Mouse (Mus musculus): ENCODE measurements around the gene Shroom1. TPM values are rescaled to one million over a fixed set of nuclear protein-coding genes. Genes with fewer than 3 reads are reported as not detected.
"Not testable (repeated sequence)": the region's sequence is repeated elsewhere in the genome, so short reads cannot be mapped to it uniquely, and the experiment has no call there.

The Shroom1 gene
- 1.3 and 1.8 TPM in 2 replicates for polyA plus RNA-seq (2015; fragmentation: Nextera tagmentation; extraction: Ambion mirVana)

DNA sequence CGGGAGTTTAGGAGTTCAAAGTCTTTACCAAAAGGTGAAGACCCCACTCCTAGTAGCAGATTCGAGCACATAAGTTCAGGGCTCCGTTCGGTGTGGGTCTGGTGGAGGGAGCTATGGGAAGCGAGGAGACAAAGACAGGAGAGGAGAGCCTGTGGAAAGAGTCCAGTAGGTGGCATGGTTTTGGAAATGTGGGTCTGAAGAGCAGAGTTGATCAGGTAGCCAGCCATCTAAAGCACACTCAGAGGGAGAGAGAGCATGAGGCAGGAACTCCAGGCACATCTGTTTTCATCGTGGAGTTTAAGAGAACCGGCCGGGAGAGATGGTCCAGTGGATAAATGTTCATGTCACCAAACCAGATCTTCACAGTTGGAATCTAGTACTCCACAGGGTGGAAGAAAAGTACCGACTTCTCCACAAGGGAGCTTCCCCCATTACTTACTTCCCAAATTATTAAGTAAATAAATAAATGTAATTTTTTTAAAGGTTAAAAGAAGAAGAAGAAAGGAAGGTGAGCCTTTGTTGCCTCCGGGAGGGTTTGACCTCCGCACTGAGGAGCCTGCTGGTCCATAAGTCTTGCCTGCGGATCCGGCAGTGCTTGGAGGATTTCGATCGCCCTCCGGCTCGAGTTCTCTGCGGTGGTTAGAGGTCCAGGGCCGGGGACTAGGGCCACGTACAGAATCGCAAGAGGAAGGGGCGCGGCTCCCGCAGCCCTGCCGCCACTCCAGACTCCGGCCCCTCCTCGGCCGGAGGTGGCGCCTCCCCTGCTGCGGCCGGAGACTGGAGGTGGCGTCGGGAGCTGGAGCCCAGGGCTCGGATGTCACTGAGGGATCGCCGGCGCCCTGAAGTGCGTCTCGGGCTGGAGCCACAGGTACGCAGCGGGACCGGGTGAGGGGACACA lies at the start of gene Shroom1, which contains the start of gene Gm10447:
TSS of gene Shroom1 (plus strand) at position 732 of the 898 bp plus-strand sequence.
TSS of gene Gm10447 (minus strand) at position 637 of the 898 bp plus-strand sequence.
- ATAC-seq (replicated peaks; ENCODE audit: extremely low read depth, insufficient read depth, low FRiP score) = peak; percentile 92
- H3K9me3 ChIP-seq (replicated peaks; ENCODE audit: control insufficient read depth, low read length) = no peaks in the 10 kb centered on the region
- H3K4me3 ChIP-seq (ENCODE audit: low read length) = peak within 1 kb of the TSS; percentile 56
- H3K36me3 ChIP-seq (ENCODE audit: control insufficient read depth, insufficient read depth) = no peaks in the 10 kb centered on the region
- H3K4me2 ChIP-seq (ENCODE audit: low read depth, low read length) = peak within 1 kb of the TSS; percentile 69
- peaks cover 10% of the 10 kb centered on the region for H3K27me3 ChIP-seq (ENCODE audit: control insufficient read depth, insufficient read depth, low read length)
- 3% methylated on average over 42 of the region's 42 CpGs for WGBS
- H3K4me1 ChIP-seq (ENCODE audit: control insufficient read depth, insufficient read depth, low read length) = no peaks in the 10 kb centered on the region
- H3K9ac ChIP-seq (ENCODE audit: low read length) = peak within 1 kb of the TSS; percentile 78
- H3K27ac ChIP-seq (ENCODE audit: low read length) = 0 out of 2 replicates have a peak within 1 kb of the TSS, but pooled peaks have one; percentile 16

DNA sequence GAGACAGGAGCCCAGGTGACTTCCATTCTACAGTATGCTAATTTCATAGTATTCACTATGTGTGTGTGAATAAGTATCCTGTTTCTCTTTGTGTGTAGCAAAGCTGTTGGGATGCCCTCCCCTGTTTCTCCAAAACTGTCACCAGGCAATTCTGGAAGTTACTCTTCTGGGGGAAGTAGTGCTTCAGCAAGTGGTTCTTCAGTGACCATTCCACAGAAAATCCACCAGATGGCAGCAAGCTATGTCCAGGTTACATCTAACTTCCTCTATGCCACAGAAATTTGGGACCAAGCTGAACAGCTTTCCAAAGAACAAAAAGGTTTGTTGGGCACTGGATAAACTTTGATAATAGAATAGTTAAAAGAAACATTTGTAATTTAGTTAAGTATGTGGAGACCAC lies 45.3 kb upstream of the Shroom1 start:
- peaks cover 68% of the 10 kb centered on the region for H3K36me3 ChIP-seq (ENCODE audit: control insufficient read depth, insufficient read depth)

DNA sequence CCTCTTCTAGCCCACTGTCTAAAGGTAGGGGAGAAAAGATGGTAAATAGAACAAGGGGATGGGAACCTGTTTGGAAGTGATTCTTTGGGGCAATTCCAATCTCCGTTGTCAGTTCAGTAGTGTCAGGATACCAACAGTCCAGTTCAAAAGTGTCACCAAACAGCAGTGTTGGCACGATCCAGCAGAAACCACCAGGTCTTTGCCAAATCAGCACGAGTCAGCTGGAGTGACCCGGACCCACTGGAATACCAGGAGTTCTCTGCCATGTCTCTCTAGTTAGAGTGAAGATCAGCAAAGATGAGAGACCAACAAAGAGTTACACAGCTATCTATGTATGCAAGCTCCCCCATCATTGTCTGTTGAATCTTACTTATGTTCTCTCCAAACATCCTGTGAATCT lies 43.1 kb upstream of the Shroom1 start:
- Histone ChIP-seq H3K9ac (ENCODE audit: low read length) (no peak overlapping the region), H3K36me3 (ENCODE audit: control insufficient read depth, insufficient read depth) (peaks cover 70% of the 10 kb centered on the region), H3K27ac (ENCODE audit: low read length) (no peak overlapping the region), H3K27me3 (ENCODE audit: control insufficient read depth, insufficient read depth, low read length) (no peaks in the 10 kb centered on the region), H3K9me3 (replicated peaks; ENCODE audit: control insufficient read depth, low read length) (no peaks in the 10 kb centered on the region), H3K4me3 (ENCODE audit: low read length) (no peak overlapping the region), H3K4me1 (ENCODE audit: control insufficient read depth, insufficient read depth, low read length) (no peaks in the 10 kb centered on the region), H3K4me2 (ENCODE audit: low read depth, low read length) (no peak overlapping the region)
- ATAC-seq (replicated peaks; ENCODE audit: extremely low read depth, insufficient read depth, low FRiP score) = no peak
- 93% methylated on average over 4 of the region's 4 CpGs for WGBS

More for the DNA sequence above, 45.3 kb upstream of the Shroom1 start:
- Histone ChIP-seq H3K4me1 (ENCODE audit: control insufficient read depth, insufficient read depth, low read length) (no peaks in the 10 kb centered on the region), H3K9ac (ENCODE audit: low read length) (no peak overlapping the region), H3K4me2 (ENCODE audit: low read depth, low read length) (no peak overlapping the region), H3K27ac (ENCODE audit: low read length) (no peak overlapping the region), H3K9me3 (replicated peaks; ENCODE audit: control insufficient read depth, low read length) (no peaks in the 10 kb centered on the region), H3K27me3 (ENCODE audit: control insufficient read depth, insufficient read depth, low read length) (no peaks in the 10 kb centered on the region), H3K4me3 (ENCODE audit: low read length) (no peak overlapping the region)
- no peak for ATAC-seq (replicated peaks; ENCODE audit: extremely low read depth, insufficient read depth, low FRiP score)

DNA sequence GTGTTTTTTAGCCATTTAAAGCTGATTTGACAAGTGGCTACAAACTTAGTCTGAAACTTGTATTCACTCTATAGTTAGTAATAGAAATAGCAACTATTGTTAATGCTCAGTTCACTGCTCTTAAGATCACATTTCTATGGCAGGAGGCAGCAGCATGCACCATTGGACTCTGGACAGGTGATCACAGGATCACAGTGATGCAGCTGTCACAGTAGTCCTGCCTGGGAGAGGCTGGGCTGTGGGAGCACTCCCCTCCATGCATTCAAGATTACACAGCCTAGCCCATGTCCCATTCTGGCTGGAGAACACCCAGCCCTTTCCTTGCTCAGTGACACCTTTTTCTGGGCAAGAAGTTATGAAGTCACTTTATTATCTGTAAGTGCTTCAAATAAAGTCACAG lies 39.0 kb upstream of the Shroom1 start:
- Histone ChIP-seq H3K9ac (ENCODE audit: low read length) (no peak overlapping the region), H3K4me3 (ENCODE audit: low read length) (no peak overlapping the region), H3K27me3 (ENCODE audit: control insufficient read depth, insufficient read depth, low read length) (no peaks in the 10 kb centered on the region), H3K9me3 (replicated peaks; ENCODE audit: control insufficient read depth, low read length) (no peaks in the 10 kb centered on the region), H3K4me1 (ENCODE audit: control insufficient read depth, insufficient read depth, low read length) (peaks cover 4% of the 10 kb centered on the region), H3K4me2 (ENCODE audit: low read depth, low read length) (no peak overlapping the region), H3K36me3 (ENCODE audit: control insufficient read depth, insufficient read depth) (peaks cover 51% of the 10 kb centered on the region), H3K27ac (ENCODE audit: low read length) (no peak overlapping the region)
- no peak for ATAC-seq (replicated peaks; ENCODE audit: extremely low read depth, insufficient read depth, low FRiP score)

DNA sequence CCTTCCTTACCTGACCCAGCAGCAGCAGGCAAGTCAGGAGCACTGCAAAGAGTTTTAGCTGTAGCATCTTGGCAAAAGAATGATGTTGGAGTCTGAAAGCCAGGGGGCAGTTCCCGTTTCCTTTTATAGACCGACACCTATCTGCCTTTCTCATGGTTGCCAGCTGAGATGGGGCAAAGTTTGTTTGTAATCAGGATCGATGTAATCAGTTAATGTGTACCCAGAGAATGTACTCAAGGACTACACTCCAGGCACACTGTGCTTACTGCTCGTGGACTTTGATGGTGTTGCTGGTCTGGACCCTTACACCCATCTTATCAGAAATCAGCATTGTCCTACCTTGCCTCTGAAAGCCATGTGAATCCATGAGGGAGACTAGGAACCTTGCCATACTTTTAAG lies 34.0 kb upstream of the Shroom1 start, which contains the start of gene Leap2:
TSS of gene Leap2 (minus strand) at position 135 of the 400 bp plus-strand sequence.
- no peaks in the 10 kb centered on the region for H3K27me3 ChIP-seq (ENCODE audit: control insufficient read depth, insufficient read depth, low read length)
- no peak for ATAC-seq (replicated peaks; ENCODE audit: extremely low read depth, insufficient read depth, low FRiP score)
- H3K9me3 ChIP-seq (replicated peaks; ENCODE audit: control insufficient read depth, low read length) = no peaks in the 10 kb centered on the region
- no peak within 1 kb of the TSS for H3K4me3 ChIP-seq (ENCODE audit: low read length)
- 62% methylated on average over 4 of the region's 4 CpGs for WGBS
- no peak within 1 kb of the TSS for H3K27ac ChIP-seq (ENCODE audit: low read length)
- H3K4me2 ChIP-seq (ENCODE audit: low read depth, low read length) = no peak within 1 kb of the TSS
- H3K36me3 ChIP-seq (ENCODE audit: control insufficient read depth, insufficient read depth) = peaks cover 17% of the 10 kb centered on the region
- H3K4me1 ChIP-seq (ENCODE audit: control insufficient read depth, insufficient read depth, low read length) = peaks cover 14% of the 10 kb centered on the region
- H3K9ac ChIP-seq (ENCODE audit: low read length) = no peak within 1 kb of the TSS

DNA sequence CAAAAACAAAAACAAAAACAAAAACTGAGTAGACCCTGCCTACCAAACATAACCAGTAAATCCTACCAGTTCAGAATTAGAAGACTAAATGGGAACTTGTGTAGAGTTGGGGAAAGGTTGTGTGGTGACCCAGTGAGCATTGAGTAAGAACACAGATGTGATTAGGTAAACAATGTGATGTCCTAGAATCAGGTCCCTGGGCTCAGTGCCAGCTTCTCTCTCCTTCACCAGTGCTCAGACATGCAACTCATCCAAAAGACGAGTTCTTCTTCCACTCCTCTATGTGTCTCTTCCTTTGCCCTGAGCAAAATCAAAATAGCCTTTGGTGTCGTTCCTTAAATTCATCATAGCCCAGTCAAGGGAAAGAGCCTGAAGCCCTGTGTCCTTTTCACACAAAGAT lies 32.2 kb upstream of the Shroom1 start:
- Histone ChIP-seq H3K4me2 (ENCODE audit: low read depth, low read length) (no peak overlapping the region), H3K9ac (ENCODE audit: low read length) (no peak overlapping the region), H3K4me3 (ENCODE audit: low read length) (no peak overlapping the region), H3K36me3 (ENCODE audit: control insufficient read depth, insufficient read depth) (peaks cover 16% of the 10 kb centered on the region), H3K9me3 (replicated peaks; ENCODE audit: control insufficient read depth, low read length) (no peaks in the 10 kb centered on the region), H3K4me1 (ENCODE audit: control insufficient read depth, insufficient read depth, low read length) (peaks cover 21% of the 10 kb centered on the region), H3K27me3 (ENCODE audit: control insufficient read depth, insufficient read depth, low read length) (no peaks in the 10 kb centered on the region), H3K27ac (ENCODE audit: low read length) (peak overlapping the region; percentile 48)
- ATAC-seq (replicated peaks; ENCODE audit: extremely low read depth, insufficient read depth, low FRiP score) = no peak
- WGBS = 39% methylated on average over 2 of the region's 2 CpGs

DNA sequence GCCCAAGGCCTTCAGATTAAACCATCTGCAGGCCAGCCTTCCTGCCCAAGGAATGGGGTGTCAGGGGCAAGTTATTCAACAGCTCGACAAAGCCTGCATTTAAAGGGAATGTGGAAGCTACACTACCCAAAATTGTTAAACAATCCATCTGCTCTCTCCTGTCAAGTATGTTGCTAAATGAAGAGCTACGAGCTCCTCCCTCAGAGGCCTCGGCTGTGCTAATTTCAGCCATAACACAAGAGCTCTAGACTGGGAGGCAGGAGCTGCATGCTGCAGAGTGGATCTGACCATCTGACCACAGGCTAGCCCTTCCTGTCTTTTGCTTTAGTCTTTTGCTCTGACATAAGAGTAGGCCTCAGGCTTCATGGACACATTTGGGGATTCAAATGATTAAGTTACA lies 31.8 kb upstream of the Shroom1 start:
- H3K9ac ChIP-seq (ENCODE audit: low read length) = no peak overlapping the region
- H3K4me2 ChIP-seq (ENCODE audit: low read depth, low read length) = no peak overlapping the region
- H3K4me1 ChIP-seq (ENCODE audit: control insufficient read depth, insufficient read depth, low read length) = peaks cover 22% of the 10 kb centered on the region
- no peak overlapping the region for H3K4me3 ChIP-seq (ENCODE audit: low read length)
- H3K27me3 ChIP-seq (ENCODE audit: control insufficient read depth, insufficient read depth, low read length) = no peaks in the 10 kb centered on the region
- peak overlapping the region; percentile 48 for H3K27ac ChIP-seq (ENCODE audit: low read length)
- no peaks in the 10 kb centered on the region for H3K9me3 ChIP-seq (replicated peaks; ENCODE audit: control insufficient read depth, low read length)
- no peak for ATAC-seq (replicated peaks; ENCODE audit: extremely low read depth, insufficient read depth, low FRiP score)
- 36% methylated on average over 3 of the region's 3 CpGs for WGBS
- peaks cover 13% of the 10 kb centered on the region for H3K36me3 ChIP-seq (ENCODE audit: control insufficient read depth, insufficient read depth)

DNA sequence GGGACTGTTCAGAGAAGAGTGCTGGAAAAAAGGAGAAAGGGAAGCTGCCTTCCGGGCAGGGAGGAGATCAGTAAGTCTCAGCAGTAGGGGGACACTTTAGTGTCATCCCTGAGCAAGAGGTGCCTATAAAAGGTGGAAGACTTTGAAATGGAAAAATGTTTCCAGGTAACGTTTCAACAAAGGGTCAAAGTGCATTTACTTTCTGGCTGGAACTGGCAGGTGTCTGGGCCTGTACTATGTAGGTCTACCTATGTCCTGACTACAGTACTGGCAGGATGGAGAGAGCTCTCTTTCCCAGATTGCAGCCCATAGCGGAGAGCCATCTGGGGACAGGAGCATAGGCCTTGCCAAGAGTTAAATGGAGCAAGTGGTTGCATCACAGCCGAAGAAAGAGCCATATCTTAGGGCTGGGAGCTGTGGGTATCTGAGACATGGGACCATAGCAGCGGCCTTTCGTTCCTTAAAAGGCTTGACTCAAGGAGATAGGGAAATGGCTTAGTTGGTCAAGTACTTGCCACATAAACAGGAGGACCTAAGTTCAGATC lies 31.2 kb upstream of the Shroom1 start:
- Histone ChIP-seq H3K27me3 (ENCODE audit: control insufficient read depth, insufficient read depth, low read length) (no peaks in the 10 kb centered on the region), H3K4me2 (ENCODE audit: low read depth, low read length) (no peak overlapping the region), H3K9me3 (replicated peaks; ENCODE audit: control insufficient read depth, low read length) (no peaks in the 10 kb centered on the region), H3K27ac (ENCODE audit: low read length) (no peak overlapping the region), H3K36me3 (ENCODE audit: control insufficient read depth, insufficient read depth) (peaks cover 13% of the 10 kb centered on the region), H3K4me1 (ENCODE audit: control insufficient read depth, insufficient read depth, low read length) (peaks cover 22% of the 10 kb centered on the region), H3K9ac (ENCODE audit: low read length) (no peak overlapping the region), H3K4me3 (ENCODE audit: low read length) (no peak overlapping the region)
- 80% methylated on average over 6 of the region's 6 CpGs for WGBS
- no peak for ATAC-seq (replicated peaks; ENCODE audit: extremely low read depth, insufficient read depth, low FRiP score)

DNA sequence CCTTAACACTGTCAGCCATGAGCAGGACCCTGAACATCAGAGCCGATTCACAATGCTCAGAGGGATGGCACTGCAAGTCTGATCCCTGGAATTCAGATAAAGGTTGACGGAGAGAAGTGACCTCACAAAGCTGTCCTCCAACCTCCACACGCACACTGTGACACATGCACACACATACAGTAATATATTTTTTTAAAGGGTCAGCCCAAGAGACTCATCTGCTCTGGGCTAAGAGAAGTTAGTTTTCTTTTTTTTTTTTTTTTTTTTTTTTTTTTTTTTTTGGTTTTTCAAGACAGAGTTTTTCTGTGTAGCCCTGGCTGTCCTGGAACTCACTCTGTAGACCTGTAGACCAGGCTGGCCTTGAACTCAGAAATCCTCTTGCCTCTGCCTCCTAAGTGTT lies 30.1 kb upstream of the Shroom1 start:
- H3K9me3 ChIP-seq (replicated peaks; ENCODE audit: control insufficient read depth, low read length); H3K27me3 ChIP-seq (ENCODE audit: control insufficient read depth, insufficient read depth, low read length); ATAC-seq (replicated peaks; ENCODE audit: extremely low read depth, insufficient read depth, low FRiP score); H3K4me2 ChIP-seq (ENCODE audit: low read depth, low read length); H3K36me3 ChIP-seq (ENCODE audit: control insufficient read depth, insufficient read depth); H3K4me3 ChIP-seq (ENCODE audit: low read length); H3K27ac ChIP-seq (ENCODE audit: low read length); H3K9ac ChIP-seq (ENCODE audit: low read length): not testable (repeated sequence)
- WGBS = 55% methylated on average over 3 of the region's 3 CpGs
- H3K4me1 ChIP-seq (ENCODE audit: control insufficient read depth, insufficient read depth, low read length) = peaks cover 26% of the 10 kb centered on the region

All from heart, embryonic 16.5 days (tissue).